Mouse (Mus musculus) thymus, adult 2 months (tissue): ENCODE measurements around the gene Zbtb20.

Experiments used
- CTCF ChIP-seq: fragments of 200-500 bp; IDR thresholded peaks from 2 replicates; pipeline ENCODE4 v1.5.1; 2012; ENCODE audit warnings: mild to moderate bottlenecking, control low read depth, low read length, moderate library complexity, borderline replicate concordance; ENCODE audit not compliant: control insufficient read depth, poor library complexity, insufficient read depth; ENCODE audit errors: extremely low read depth
- POLR2A ChIP-seq: fragments of 200-500 bp; IDR thresholded peaks from 2 replicates; pipeline ENCODE4 v1.6.1; 2012; ENCODE audit warnings: mild to moderate bottlenecking, low read length, control low read depth, moderate library complexity; ENCODE audit not compliant: control insufficient read depth, poor library complexity, insufficient read depth; ENCODE audit errors: extremely low read depth

DNA sequence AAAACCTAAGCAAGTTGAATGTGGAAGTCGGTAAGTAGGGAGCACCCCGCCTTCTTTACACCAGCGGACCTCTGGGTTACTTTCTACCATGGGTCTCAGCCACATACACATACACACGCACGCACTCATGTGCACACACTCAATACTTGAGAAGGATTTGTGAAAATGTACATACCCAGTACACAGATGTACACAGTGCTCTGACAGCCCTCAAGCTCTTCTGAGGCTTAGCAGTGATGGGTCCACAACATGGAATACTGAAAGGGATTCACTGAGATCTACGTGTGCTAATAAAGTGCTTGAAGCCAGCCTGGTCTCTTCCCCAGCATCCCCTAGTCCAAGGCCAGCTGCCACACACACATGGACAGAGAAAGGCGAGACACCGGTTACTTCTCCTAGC lies 761.6 kb downstream of the Zbtb20 start:
- TF ChIP-seq CTCF (no peak), POLR2A (no peak)
